Mouse (Mus musculus): ENCODE measurements around the gene Olfr857.
A peak's percentile ranks its signal among the peaks of the same experiment; 100 is the strongest.
"Not testable (repeated sequence)": the region's sequence is repeated elsewhere in the genome, so short reads cannot be mapped to it uniquely, and the experiment has no call there.

The Olfr857 gene

DNA sequence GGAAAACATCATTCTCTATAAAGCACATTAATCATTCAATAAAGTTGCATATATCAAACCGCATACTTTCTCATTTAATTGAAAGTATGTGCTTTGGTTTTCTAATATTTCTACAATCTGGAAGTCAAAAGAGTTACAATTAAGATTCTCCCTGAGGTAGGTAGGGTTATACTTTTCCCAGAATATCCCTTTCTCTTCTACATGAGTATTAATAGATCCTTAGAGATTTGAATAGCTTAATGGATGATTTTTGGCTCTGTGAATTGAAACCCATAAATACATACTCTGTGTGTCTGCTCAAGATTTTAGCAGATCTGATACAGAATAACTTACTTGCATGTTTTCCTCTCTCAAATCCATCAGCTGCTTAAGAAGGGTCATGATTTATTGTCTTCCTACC, at the start of gene Olfr857:
Gene Olfr857 (plus strand): TSS at position 301 of the 400 bp plus-strand sequence.
- no peak within 1 kb of the TSS for H3K4me3 ChIP-seq (replicated peaks; ENCODE audit: low read length)
- peaks cover 3% of the 10 kb centered on the region for H3K4me1 ChIP-seq (replicated peaks; ENCODE audit: low read depth, low read length)
- H3K36me3 ChIP-seq (ENCODE audit: insufficient read depth, low read length): no peaks in the 10 kb centered on the region
- TF ChIP-seq POU5F1 (IDR thresholded peaks at IDR 0.05; ENCODE audit: borderline replicate concordance, low read length) (no peak), NANOG (IDR thresholded peaks at IDR 0.05; ENCODE audit: borderline replicate concordance, low read length) (no peak), CTCF (conservative IDR thresholded peaks at IDR 0.05; ENCODE audit: low read length) (no peak)
- no peaks in the 10 kb centered on the region for H3K27me3 ChIP-seq (ENCODE audit: insufficient read depth, low read length)
- no peaks in the 10 kb centered on the region for H3K9me3 ChIP-seq (ENCODE audit: low read length)

DNA sequence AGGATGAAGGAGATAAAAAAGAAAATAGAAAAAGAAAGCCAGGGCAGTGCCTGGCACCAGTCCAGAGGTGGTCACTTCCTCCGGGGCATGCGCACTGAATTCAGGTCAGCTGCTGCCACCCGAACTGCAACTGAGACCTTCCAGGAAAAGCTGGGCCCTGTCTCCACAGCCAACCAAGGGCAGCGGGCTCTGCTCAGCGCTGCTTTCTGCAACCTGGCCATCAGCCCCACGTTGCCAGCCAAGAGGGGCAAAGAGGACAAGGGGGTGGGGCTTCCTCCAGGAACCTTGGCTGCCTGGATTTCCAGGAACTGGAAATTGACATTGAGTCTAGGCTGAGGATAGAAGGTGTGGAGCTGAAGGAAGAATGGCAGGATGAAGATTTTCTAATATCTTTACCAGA, 19.0 kb upstream of the Olfr857 start:
- Histone ChIP-seq H3K4me3 (replicated peaks; ENCODE audit: low read length) (no peak overlapping the region), H3K36me3 (ENCODE audit: insufficient read depth, low read length) (no peaks in the 10 kb centered on the region), H3K9me3 (ENCODE audit: low read length) (peaks cover 22% of the 10 kb centered on the region), H3K27me3 (ENCODE audit: insufficient read depth, low read length) (no peaks in the 10 kb centered on the region), H3K4me1 (replicated peaks; ENCODE audit: low read depth, low read length) (peaks cover under 1% of the 10 kb centered on the region)
- TF ChIP-seq NANOG (IDR thresholded peaks at IDR 0.05; ENCODE audit: borderline replicate concordance, low read length): no peak
- no peak for TF ChIP-seq CTCF (conservative IDR thresholded peaks at IDR 0.05; ENCODE audit: low read length)
- no peak for TF ChIP-seq POU5F1 (IDR thresholded peaks at IDR 0.05; ENCODE audit: borderline replicate concordance, low read length)

DNA sequence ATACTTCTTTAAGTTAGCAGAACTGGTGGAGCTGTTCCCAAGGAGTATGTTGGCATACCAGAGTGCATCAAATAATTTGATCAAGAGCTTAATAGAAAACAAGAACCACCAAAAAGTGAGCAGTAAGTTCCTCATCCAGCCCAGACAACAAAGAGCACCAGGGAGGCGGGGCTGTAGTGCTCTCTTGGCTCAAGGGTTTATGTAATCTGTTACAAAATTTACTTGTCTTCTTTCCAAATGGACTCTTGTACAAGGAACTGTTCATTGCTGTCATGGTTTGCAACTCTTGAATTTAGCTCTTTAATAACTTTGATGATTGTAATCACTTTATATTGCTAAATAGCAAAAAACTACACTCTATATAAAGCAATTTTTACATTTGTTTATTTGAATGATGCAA, 17.8 kb upstream of the Olfr857 start:
- peaks cover 24% of the 10 kb centered on the region for H3K9me3 ChIP-seq (ENCODE audit: low read length)
- no peak overlapping the region for H3K4me3 ChIP-seq (replicated peaks; ENCODE audit: low read length)
- no peak for TF ChIP-seq CTCF (conservative IDR thresholded peaks at IDR 0.05; ENCODE audit: low read length)
- TF ChIP-seq NANOG (IDR thresholded peaks at IDR 0.05; ENCODE audit: borderline replicate concordance, low read length): no peak
- TF ChIP-seq POU5F1 (IDR thresholded peaks at IDR 0.05; ENCODE audit: borderline replicate concordance, low read length): no peak
- no peaks in the 10 kb centered on the region for H3K36me3 ChIP-seq (ENCODE audit: insufficient read depth, low read length)
- no peaks in the 10 kb centered on the region for H3K27me3 ChIP-seq (ENCODE audit: insufficient read depth, low read length)
- peaks cover 4% of the 10 kb centered on the region for H3K4me1 ChIP-seq (replicated peaks; ENCODE audit: low read depth, low read length)

DNA sequence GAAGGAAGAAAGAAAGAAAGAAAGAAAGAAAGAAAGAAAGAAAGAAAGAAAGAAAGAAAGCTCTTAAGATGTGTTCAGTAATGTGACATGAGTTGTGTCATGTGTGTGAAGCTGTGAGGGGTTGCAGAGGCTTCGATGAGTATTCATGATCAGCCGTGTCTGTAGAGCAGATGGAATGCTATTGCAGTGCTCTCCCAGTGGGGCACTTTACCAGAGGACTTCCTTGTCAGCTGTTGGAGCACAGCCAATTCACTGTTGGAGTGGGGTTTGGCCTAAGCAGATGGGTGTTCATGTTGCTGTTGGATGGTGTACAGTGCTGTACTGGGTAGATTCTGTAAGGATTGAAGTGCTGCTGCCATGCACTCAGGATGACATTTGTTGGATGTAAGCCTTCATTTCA, 16.8 kb upstream of the Olfr857 start:
- no peaks in the 10 kb centered on the region for H3K36me3 ChIP-seq (ENCODE audit: insufficient read depth, low read length)
- no peaks in the 10 kb centered on the region for H3K27me3 ChIP-seq (ENCODE audit: insufficient read depth, low read length)
- peaks cover 29% of the 10 kb centered on the region for H3K9me3 ChIP-seq (ENCODE audit: low read length)
- no peak for TF ChIP-seq POU5F1 (IDR thresholded peaks at IDR 0.05; ENCODE audit: borderline replicate concordance, low read length)
- peaks cover 4% of the 10 kb centered on the region for H3K4me1 ChIP-seq (replicated peaks; ENCODE audit: low read depth, low read length)
- no peak overlapping the region for H3K4me3 ChIP-seq (replicated peaks; ENCODE audit: low read length)

DNA sequence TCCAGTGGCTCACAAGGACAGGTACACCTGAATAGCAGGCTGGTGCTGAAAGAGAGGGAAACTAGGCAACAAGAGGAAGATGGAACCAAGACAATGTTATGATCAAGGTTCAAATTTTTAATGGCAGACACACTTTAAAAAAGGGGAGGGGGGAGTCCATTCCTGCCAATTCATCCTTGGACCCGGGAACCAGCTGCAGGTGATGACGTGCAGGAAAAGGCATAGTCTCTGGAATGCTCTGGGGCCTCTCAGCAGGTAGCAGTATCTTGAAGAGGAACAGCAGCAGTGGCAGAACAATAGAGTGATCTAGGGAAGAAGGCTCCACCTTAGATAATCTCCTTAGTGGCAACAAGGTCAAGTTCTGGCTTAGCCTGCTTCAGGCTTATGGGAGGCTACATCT, 14.9 kb upstream of the Olfr857 start:
- not testable (repeated sequence) for H3K27me3 ChIP-seq (ENCODE audit: insufficient read depth, low read length); H3K4me1 ChIP-seq (replicated peaks; ENCODE audit: low read depth, low read length); H3K4me3 ChIP-seq (replicated peaks; ENCODE audit: low read length); H3K36me3 ChIP-seq (ENCODE audit: insufficient read depth, low read length)
- peaks cover 35% of the 10 kb centered on the region for H3K9me3 ChIP-seq (ENCODE audit: low read length)

DNA sequence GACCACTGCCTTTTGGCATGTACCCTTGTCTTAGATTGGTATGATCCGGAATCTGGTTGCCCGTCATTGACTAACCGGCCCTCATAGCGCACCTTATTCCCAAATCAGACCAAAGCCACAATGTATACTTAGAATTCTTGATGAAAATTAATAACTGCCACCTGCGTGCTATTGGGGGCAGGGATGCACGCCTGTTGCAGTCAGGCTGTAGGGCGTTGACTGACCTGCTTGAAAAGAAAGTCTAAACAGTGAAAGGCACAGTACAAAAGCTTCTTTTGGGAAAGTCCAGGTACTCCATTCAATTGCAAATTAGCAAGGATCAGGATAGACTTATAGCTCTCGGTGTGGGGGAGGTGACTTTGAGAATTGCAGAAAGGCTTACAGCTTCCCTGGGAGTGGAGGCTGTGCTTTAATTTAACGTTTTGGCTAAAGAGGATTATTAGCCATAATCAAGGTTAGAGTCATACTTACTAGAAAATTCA, 14.3 kb upstream of the Olfr857 start:
- not testable (repeated sequence) for H3K4me1 ChIP-seq (replicated peaks; ENCODE audit: low read depth, low read length); H3K36me3 ChIP-seq (ENCODE audit: insufficient read depth, low read length); H3K27me3 ChIP-seq (ENCODE audit: insufficient read depth, low read length); H3K4me3 ChIP-seq (replicated peaks; ENCODE audit: low read length)
- peaks cover 35% of the 10 kb centered on the region for H3K9me3 ChIP-seq (ENCODE audit: low read length)
- TF ChIP-seq NANOG (IDR thresholded peaks at IDR 0.05; ENCODE audit: borderline replicate concordance, low read length) (peak; percentile 72), POU5F1 (IDR thresholded peaks at IDR 0.05; ENCODE audit: borderline replicate concordance, low read length) (0 out of 2 replicates have a peak, but pooled peaks have one; percentile 34)

DNA sequence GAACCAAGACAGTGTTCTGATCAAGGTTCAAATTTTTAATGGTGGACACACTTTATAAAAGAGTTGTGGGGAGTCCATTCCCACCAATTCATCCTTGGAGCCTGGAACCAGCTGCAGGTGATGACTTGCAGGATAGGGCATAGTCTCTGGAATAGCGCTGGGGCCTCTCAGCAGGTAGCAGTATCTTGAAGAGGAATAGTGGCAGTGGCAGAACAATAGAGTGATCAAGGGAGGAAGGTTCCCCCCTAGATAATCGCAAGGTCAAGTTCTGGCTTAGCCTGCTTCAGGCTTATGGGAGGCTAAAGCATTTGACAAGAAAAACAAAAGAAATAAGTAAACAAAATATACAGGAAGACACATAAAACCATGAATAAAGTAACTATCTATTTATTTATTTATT, 4.7 kb upstream of the Olfr857 start:
- H3K36me3 ChIP-seq (ENCODE audit: insufficient read depth, low read length); H3K9me3 ChIP-seq (ENCODE audit: low read length); H3K27me3 ChIP-seq (ENCODE audit: insufficient read depth, low read length); H3K4me1 ChIP-seq (replicated peaks; ENCODE audit: low read depth, low read length); H3K4me3 ChIP-seq (replicated peaks; ENCODE audit: low read length): not testable (repeated sequence)
- TF ChIP-seq NANOG (IDR thresholded peaks at IDR 0.05; ENCODE audit: borderline replicate concordance, low read length): peak; percentile 57; the same call in 1 of the 2 replicates
